Mouse (Mus musculus): ENCODE measurements around the gene Cdc42ep2. TPM values are rescaled to one million over a fixed set of nuclear protein-coding genes. Genes with fewer than 3 reads are reported as not detected.
A peak's percentile ranks its signal among the peaks of the same experiment; 100 is the strongest.

Cdc42ep2 gene
- polyA plus RNA-seq, 2 experiments: 8.0 to 10.0 TPM

- WGBS: 88% methylated on average over 16 of the region's 16 CpGs
- TF ChIP-seq POLR2A (IDR thresholded peaks at IDR 0.05; ENCODE audit: borderline replicate concordance, extremely low read depth, insufficient read depth, insufficient read length): no peak
- H3K4me1 ChIP-seq (ENCODE audit: control insufficient read depth, insufficient read depth, low read length): no peaks in the 10 kb centered on the region
- H3K4me3 ChIP-seq (replicated peaks; ENCODE audit: low read length): no peak overlapping the region
- H3K36me3 ChIP-seq (ENCODE audit: control insufficient read depth, insufficient read depth, low read length): peaks cover 83% of the 10 kb centered on the region
- ATAC-seq (ENCODE audit: low FRiP score, low read depth) (no peak), DNase-seq (ENCODE audit: low spot score) (no peak)
- H3K27ac ChIP-seq (replicated peaks; ENCODE audit: low read depth, low read length): no peak overlapping the region
- H3K9me3 ChIP-seq (ENCODE audit: control insufficient read depth, low read length): no peaks in the 10 kb centered on the region
- no peak overlapping the region for H3K4me2 ChIP-seq (replicated peaks; ENCODE audit: low read depth, low read length, severe bottlenecking)
- H3K9ac ChIP-seq (ENCODE audit: low read depth, low read length, severe bottlenecking): no peak overlapping the region
- H3K27me3 ChIP-seq (ENCODE audit: control insufficient read depth, insufficient read depth, low read length): no peaks in the 10 kb centered on the region
These were observed 27.0 kb upstream of the Cdc42ep2 start for GRCm38 (mm10) chr19:5951631-5952030.

GRCm38 (mm10) chr19:5950218-5950617 is 25.6 kb upstream of the Cdc42ep2 start:
- Histone ChIP-seq H3K4me1 (ENCODE audit: control insufficient read depth, insufficient read depth, low read length) (no peaks in the 10 kb centered on the region), H3K4me3 (replicated peaks; ENCODE audit: low read length) (no peak overlapping the region), H3K9me3 (ENCODE audit: control insufficient read depth, low read length) (no peaks in the 10 kb centered on the region), H3K27me3 (ENCODE audit: control insufficient read depth, insufficient read depth, low read length) (no peaks in the 10 kb centered on the region), H3K4me2 (replicated peaks; ENCODE audit: low read depth, low read length, severe bottlenecking) (no peak overlapping the region), H3K9ac (ENCODE audit: low read depth, low read length, severe bottlenecking) (no peak overlapping the region), H3K27ac (replicated peaks; ENCODE audit: low read depth, low read length) (no peak overlapping the region), H3K36me3 (ENCODE audit: control insufficient read depth, insufficient read depth, low read length) (peaks cover 90% of the 10 kb centered on the region)
- TF ChIP-seq POLR2A (IDR thresholded peaks at IDR 0.05; ENCODE audit: borderline replicate concordance, extremely low read depth, insufficient read depth, insufficient read length): no peak
- DNase-seq (ENCODE audit: low spot score) (no peak), ATAC-seq (ENCODE audit: low FRiP score, low read depth) (no peak)
- WGBS: 96% methylated on average over 11 of the region's 11 CpGs

- ATAC-seq (ENCODE audit: low FRiP score, low read depth) (no peak), DNase-seq (ENCODE audit: low spot score) (no peak)
- Histone ChIP-seq H3K27ac (replicated peaks; ENCODE audit: low read depth, low read length) (no peak overlapping the region), H3K9me3 (ENCODE audit: control insufficient read depth, low read length) (no peaks in the 10 kb centered on the region), H3K36me3 (ENCODE audit: control insufficient read depth, insufficient read depth, low read length) (peaks cover 83% of the 10 kb centered on the region), H3K27me3 (ENCODE audit: control insufficient read depth, insufficient read depth, low read length) (no peaks in the 10 kb centered on the region), H3K4me3 (replicated peaks; ENCODE audit: low read length) (no peak overlapping the region), H3K4me2 (replicated peaks; ENCODE audit: low read depth, low read length, severe bottlenecking) (no peak overlapping the region), H3K4me1 (ENCODE audit: control insufficient read depth, insufficient read depth, low read length) (no peaks in the 10 kb centered on the region), H3K9ac (ENCODE audit: low read depth, low read length, severe bottlenecking) (no peak overlapping the region)
- WGBS: 85% methylated on average over 8 of the region's 8 CpGs
- TF ChIP-seq POLR2A (IDR thresholded peaks at IDR 0.05; ENCODE audit: borderline replicate concordance, extremely low read depth, insufficient read depth, insufficient read length): no peak
These were observed 21.3 kb upstream of the Cdc42ep2 start for GRCm38 (mm10) chr19:5945891-5946290.

- Histone ChIP-seq H3K4me1 (ENCODE audit: control insufficient read depth, insufficient read depth, low read length) (no peaks in the 10 kb centered on the region), H3K9me3 (ENCODE audit: control insufficient read depth, low read length) (no peaks in the 10 kb centered on the region), H3K36me3 (ENCODE audit: control insufficient read depth, insufficient read depth, low read length) (peaks cover 80% of the 10 kb centered on the region), H3K4me2 (replicated peaks; ENCODE audit: low read depth, low read length, severe bottlenecking) (no peak overlapping the region), H3K27me3 (ENCODE audit: control insufficient read depth, insufficient read depth, low read length) (no peaks in the 10 kb centered on the region), H3K9ac (ENCODE audit: low read depth, low read length, severe bottlenecking) (no peak overlapping the region), H3K4me3 (replicated peaks; ENCODE audit: low read length) (no peak overlapping the region), H3K27ac (replicated peaks; ENCODE audit: low read depth, low read length) (0 out of 2 replicates have a peak overlapping the region, but pooled peaks have one; percentile 5)
- DNase-seq (ENCODE audit: low spot score) (peak; percentile 50), ATAC-seq (ENCODE audit: low FRiP score, low read depth) (no peak)
- no peak for TF ChIP-seq POLR2A (IDR thresholded peaks at IDR 0.05; ENCODE audit: borderline replicate concordance, extremely low read depth, insufficient read depth, insufficient read length)
- 71% methylated on average over 7 of the region's 7 CpGs for WGBS
These were observed 20.4 kb upstream of the Cdc42ep2 start for GRCm38 (mm10) chr19:5945027-5945426.

GRCm38 (mm10) chr19:5944145-5944544 is 19.5 kb upstream of the Cdc42ep2 start:
- Histone ChIP-seq H3K36me3 (ENCODE audit: control insufficient read depth, insufficient read depth, low read length) (peaks cover 76% of the 10 kb centered on the region), H3K9ac (ENCODE audit: low read depth, low read length, severe bottlenecking) (no peak overlapping the region), H3K27me3 (ENCODE audit: control insufficient read depth, insufficient read depth, low read length) (no peaks in the 10 kb centered on the region), H3K9me3 (ENCODE audit: control insufficient read depth, low read length) (no peaks in the 10 kb centered on the region), H3K4me3 (replicated peaks; ENCODE audit: low read length) (no peak overlapping the region), H3K4me2 (replicated peaks; ENCODE audit: low read depth, low read length, severe bottlenecking) (no peak overlapping the region), H3K27ac (replicated peaks; ENCODE audit: low read depth, low read length) (no peak overlapping the region), H3K4me1 (ENCODE audit: control insufficient read depth, insufficient read depth, low read length) (no peaks in the 10 kb centered on the region)
- DNase-seq (ENCODE audit: low spot score): no peak
- WGBS: 71% methylated on average over 8 of the region's 8 CpGs
- TF ChIP-seq POLR2A (IDR thresholded peaks at IDR 0.05; ENCODE audit: borderline replicate concordance, extremely low read depth, insufficient read depth, insufficient read length): no peak
- no peak for ATAC-seq (ENCODE audit: low FRiP score, low read depth)

GRCm38 (mm10) chr19:5943404-5943803 is 18.8 kb upstream of the Cdc42ep2 start:
- 94% methylated on average over 15 of the region's 15 CpGs for WGBS
- peaks cover 70% of the 10 kb centered on the region for H3K36me3 ChIP-seq (ENCODE audit: control insufficient read depth, insufficient read depth, low read length)
- no peak for TF ChIP-seq POLR2A (IDR thresholded peaks at IDR 0.05; ENCODE audit: borderline replicate concordance, extremely low read depth, insufficient read depth, insufficient read length)

More at GRCm38 (mm10) chr19:5943404-5943803, 18.8 kb upstream of the Cdc42ep2 start:
- Histone ChIP-seq H3K9ac (ENCODE audit: low read depth, low read length, severe bottlenecking) (no peak overlapping the region), H3K27ac (replicated peaks; ENCODE audit: low read depth, low read length) (no peak overlapping the region), H3K9me3 (ENCODE audit: control insufficient read depth, low read length) (no peaks in the 10 kb centered on the region), H3K27me3 (ENCODE audit: control insufficient read depth, insufficient read depth, low read length) (no peaks in the 10 kb centered on the region), H3K4me1 (ENCODE audit: control insufficient read depth, insufficient read depth, low read length) (no peaks in the 10 kb centered on the region), H3K4me3 (replicated peaks; ENCODE audit: low read length) (no peak overlapping the region), H3K4me2 (replicated peaks; ENCODE audit: low read depth, low read length, severe bottlenecking) (no peak overlapping the region)
- ATAC-seq (ENCODE audit: low FRiP score, low read depth) (no peak), DNase-seq (ENCODE audit: low spot score) (no peak)

Data from limb, embryonic 14.5 days (tissue).